8 mouse cellular contexts compared by ENCODE assay signal in the genomic region with DNA sequence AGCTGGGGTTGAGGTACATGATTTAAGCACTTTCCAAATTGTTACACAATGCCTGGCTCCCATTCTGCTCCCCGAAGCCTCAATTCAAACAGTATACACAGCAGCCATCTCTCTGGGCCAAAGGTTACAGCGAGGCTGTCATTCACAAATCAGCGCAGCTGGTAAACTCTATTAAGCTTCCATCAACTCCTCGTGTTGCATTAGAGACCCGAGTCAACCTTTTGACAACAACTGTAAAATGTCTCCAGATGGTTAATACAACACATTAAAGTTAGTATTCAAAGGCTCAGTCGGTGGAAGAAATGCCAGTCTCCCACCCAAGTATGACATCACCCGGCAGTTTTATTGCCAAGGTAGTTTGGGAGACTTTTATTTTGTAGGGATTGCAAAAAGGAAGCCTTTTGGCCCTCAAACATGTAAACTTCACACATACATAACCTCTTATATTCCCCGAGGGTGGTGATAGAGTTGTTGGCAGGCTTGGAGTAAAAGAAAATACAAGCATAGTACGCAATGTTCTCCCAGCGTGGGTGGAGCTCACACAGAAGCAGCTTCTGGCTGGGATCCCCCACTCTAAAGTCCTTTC.
DNase-seq lines count a peak whose midpoint lies in the region; ATAC-seq lines count a peak whose summit lies in the region.

No protein-coding gene starts in this region.

- ATAC-seq in midbrain, embryonic 13.5 days: peak; percentile 21

- peaks cover 78% of the 10 kb centered on the region for H3K4me1 ChIP-seq in midbrain, embryonic 13.5 days (replicated peaks)
- peaks cover 29% of the 10 kb centered on the region for H3K4me1 ChIP-seq in midbrain, embryonic 10.5 days

- H3K4me2 ChIP-seq in midbrain, embryonic 13.5 days (replicated peaks): no peak overlapping the region

- H3K9me3 ChIP-seq in midbrain, embryonic 13.5 days: no peaks in the 10 kb centered on the region
- H3K9me3 ChIP-seq in midbrain, embryonic 10.5 days (replicated peaks): no peaks in the 10 kb centered on the region

- H3K27ac ChIP-seq in midbrain, embryonic 13.5 days: peak overlapping the region; percentile 89
- H3K27ac ChIP-seq in midbrain, embryonic 10.5 days (replicated peaks): no peak overlapping the region

- no peak overlapping the region for H3K4me3 ChIP-seq in midbrain, embryonic 13.5 days (replicated peaks)
- H3K4me3 ChIP-seq in midbrain, embryonic 10.5 days: no peak overlapping the region

- peak; percentile 27 for DNase-seq in cerebellum, adult 9-11 months
- DNase-seq in cerebellum, adult 11-12 months: no peak
- DNase-seq in midbrain, embryonic 10.5 days (ENCODE audit: low spot score): no peak
- peak; percentile 27 to 39 for DNase-seq in heart, postnatal 14 days
- DNase-seq in lung, postnatal 36 days: peak; percentile 21
- DNase-seq in spleen, adult 12 weeks (ENCODE audit: low spot score): no peak
- no peak for DNase-seq in adrenal gland, adult 18-20 months (ENCODE audit: low spot score in 2 of 2)

- 57% methylated on average over 10 of the region's 10 CpGs for WGBS in midbrain, embryonic 13.5 days
- 79% methylated on average over 10 of the region's 10 CpGs for WGBS in midbrain, embryonic 10.5 days

- no peaks in the 10 kb centered on the region for H3K27me3 ChIP-seq in midbrain, embryonic 13.5 days
- no peaks in the 10 kb centered on the region for H3K27me3 ChIP-seq in midbrain, embryonic 10.5 days (ENCODE audit: low read depth, poor library complexity, severe bottlenecking)

- no peaks in the 10 kb centered on the region for H3K36me3 ChIP-seq in midbrain, embryonic 13.5 days
- no peaks in the 10 kb centered on the region for H3K36me3 ChIP-seq in midbrain, embryonic 10.5 days

- intact Hi-C loops in heart, postnatal 14 days (cut with DNase I): no loop called here

- H3K9ac ChIP-seq in midbrain, embryonic 13.5 days (replicated peaks): no peak overlapping the region

Comparison
In these comparisons a context has a peak if more than half of its experiments do, and no peak if none do; other contexts are left out.
1. DNase-seq: peak in cerebellum, adult 9-11 months (single experiment), heart, postnatal 14 days (2 of 2) and lung, postnatal 36 days (single experiment); none in cerebellum, adult 11-12 months (single experiment), midbrain, embryonic 10.5 days (single experiment), spleen, adult 12 weeks (single experiment) and adrenal gland, adult 18-20 months (0 of 2).